Mouse (Mus musculus): ENCODE measurements around the gene Tnnc1.

Gene Tnnc1

DNA sequence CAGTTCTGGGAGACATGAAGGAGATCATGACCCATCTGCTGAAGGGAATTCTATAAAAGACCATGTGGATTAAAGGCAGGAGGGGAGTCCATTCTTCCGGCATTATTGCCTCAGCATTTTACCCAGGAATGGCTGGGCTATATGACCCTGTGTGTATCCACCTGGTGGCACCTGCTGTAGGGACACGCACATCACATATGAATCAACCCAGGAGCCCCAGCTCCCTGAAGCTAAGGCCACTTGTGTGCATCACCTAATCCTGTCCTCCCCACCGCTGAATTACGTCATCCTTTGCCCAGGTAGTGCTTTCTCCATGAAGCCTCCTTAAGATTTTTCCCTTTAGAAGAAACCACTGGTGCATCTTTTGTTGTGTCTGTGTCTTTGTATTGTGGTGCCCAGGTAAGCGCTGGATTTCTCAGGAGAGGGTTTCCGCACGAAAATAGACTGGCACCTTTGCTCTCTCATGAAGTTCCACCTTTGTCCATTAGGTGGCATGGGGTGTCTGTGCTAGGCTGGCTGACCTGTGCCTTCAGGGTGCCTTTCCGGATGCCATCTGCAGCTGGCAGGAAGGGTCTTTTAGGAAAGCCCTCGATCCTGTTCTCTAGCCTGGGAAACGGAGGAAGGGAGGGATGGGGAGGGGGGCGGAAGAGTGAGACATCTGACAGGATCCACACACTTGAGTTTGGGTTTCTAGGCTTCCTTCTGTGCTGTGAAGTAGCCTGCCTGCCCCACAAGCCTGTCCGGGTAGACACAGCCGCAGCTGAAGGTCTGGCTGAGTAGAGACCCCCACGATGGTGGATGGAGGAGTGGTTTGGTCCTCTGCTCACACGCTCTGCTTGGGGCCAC is 7.3 kb downstream of the Tnnc1 start:
- DNase-seq: peak; percentile 84

DNA sequence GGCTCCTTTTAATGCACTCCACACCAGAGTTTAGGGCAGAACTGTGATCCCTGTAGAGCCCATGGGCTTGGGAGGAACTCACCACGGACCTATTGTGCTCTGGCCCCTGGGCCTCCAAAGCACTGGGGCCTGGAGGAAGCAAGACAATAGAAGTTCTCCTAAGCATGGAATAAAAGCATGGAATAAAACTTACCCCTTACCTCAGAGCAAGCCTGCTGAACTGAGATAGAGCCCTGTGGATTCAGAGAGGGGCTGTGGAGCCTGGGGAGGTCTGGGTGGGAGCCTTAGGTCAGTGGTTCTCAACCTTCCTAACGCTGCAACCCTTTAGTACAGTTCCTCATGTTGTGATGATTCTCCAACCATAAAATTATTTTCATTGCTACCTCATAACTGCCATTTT is 8.7 kb downstream of the Tnnc1 start, which contains the start of gene Nisch:
TSS of gene Nisch (minus strand) at position 101 of the 400 bp plus-strand sequence.
- DNase-seq: no peak

GRCm38 (mm10) chr14:31217666-31218065 is 9.6 kb downstream of the Tnnc1 start, which contains the start of gene Sema3g:
Gene Sema3g, plus strand, starts transcription at chr14:31217860.
- DNase-seq: peak; percentile 86

DNA sequence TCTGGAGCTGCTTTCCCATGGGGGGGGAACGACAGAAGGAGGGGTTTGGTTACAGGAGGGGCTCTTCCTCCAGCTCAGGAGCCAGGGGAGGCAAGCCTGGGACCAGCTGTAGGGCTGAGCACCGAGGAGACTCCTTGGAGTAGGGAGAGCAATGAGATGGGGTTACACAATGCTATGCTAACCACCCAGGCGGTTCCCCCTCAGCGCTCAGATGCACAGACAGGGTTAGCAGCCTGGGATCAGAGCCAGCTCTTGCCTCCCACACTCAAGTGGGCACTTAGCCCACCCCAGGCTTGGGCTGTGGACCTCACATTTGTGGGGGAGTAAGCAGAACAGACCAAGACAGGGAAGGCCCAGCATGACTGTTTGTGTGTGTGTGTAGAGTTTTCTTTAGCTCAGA is 18.9 kb downstream of the Tnnc1 start:
- DNase-seq: peak; percentile 53

GRCm38 (mm10) chr14:31228234-31228633 is 20.1 kb downstream of the Tnnc1 start:
- peak; percentile 58 for DNase-seq

DNA sequence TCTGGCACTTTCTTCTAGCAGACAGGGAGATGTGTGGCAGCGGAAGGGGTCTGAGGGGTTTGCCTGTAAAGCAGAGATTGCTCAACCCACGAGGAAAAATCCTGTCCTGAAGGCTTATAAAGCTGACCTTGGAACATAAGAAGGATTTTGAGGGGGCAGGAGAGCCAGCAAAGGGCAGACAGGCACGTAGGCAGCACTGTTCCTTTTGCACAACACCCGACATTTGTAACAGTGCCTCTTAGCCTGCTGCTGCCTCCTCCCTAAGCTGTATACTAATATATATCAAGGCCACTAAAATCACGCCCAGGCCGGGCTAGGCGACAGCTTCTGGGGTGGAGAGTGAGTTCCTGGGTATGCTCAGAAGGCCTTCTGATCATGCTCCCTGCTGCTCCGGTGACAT is 22.3 kb downstream of the Tnnc1 start:
- DNase-seq: no peak

- DNase-seq: no peak
Measured at GRCm38 (mm10) chr14:31232404-31233069, 24.4 kb downstream of the Tnnc1 start.

GRCm38 (mm10) chr14:31233070-31233995 is 25.2 kb downstream of the Tnnc1 start:
- DNase-seq: peak; percentile 59

DNA sequence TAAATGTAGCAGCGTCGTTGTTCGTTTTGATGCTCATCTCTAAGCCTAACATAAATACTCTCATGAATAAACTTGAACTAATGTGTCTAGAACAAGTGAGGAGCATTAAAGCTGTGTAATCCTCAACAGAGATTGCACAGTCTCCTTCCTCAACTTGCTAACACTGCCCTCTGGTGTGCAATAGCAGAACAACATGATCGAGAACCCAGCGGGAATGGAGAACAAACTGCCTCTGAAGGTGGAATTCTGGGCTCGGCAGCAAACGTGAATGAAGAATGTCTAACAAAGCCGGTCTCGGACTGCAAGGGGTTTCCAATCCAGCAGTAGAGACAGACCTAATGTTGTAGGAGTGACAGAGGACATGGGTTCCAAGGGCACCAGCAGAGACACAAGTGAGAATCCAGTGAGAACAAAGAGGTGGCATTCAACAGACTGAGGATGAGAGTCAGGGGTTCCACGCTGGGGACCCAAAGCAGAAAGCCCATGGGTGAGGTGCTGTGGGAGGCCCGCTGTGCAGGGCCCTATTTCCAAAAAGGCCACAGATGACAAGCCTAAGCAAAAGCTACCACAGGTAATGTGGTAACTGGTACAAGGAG is 26.0 kb downstream of the Tnnc1 start:
- peak; percentile 85 for DNase-seq

DNA sequence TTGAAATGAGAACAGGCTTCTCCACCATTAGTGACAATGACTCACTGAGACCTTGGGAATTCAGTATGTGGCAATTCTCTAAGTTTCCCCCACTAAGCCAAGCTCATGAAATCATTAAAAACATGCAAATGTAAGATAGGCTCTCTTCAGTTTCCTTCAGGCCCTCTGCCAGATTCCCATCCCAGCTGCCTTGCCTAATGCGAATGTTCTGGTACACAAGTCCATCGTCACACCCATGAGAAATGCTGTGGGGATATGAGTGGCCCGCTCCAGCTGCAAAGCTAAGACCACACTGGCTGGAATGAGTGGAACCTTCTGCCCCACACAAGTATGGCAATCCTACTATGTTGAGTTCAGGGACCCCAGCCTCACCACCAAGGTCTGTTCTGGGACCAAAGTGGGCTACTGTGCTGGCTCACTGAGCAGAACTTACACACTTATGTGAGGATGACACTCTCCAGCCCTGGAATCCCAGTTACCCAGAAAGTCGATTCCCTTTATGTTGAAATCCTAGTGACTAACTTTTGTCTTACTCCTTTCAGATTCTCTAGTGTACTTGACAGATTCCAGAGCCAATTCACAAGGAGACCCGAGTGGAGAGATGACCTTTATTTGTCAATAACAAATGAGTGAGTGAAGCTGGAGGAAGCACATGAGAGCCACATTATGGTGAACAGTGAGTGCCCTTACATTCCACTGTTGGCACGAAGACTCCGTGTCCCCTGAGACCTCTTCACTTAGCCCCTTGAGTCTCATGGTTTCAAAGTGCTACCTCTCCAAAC is 29.2 kb downstream of the Tnnc1 start:
- DNase-seq: no peak

DNA sequence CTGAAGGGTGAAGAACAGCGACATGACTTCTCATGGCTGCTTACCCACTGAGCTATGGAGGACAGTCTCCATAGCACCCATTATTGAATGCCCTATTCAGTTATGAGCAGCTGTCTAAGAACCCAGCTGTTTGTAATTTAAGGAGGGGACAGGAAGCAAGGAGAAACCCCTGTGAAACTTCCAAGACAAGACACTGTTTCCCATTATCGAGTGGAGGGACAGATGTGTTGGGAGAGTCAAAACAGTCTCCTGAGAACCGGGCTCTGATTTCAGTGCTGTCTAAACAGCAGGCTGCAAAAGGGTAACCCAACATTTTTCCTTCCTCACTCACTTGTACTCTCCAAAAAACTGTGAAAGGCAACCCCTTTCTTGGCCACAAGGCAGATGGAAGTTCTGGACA is 32.4 kb downstream of the Tnnc1 start:
- DNase-seq: no peak

DNA sequence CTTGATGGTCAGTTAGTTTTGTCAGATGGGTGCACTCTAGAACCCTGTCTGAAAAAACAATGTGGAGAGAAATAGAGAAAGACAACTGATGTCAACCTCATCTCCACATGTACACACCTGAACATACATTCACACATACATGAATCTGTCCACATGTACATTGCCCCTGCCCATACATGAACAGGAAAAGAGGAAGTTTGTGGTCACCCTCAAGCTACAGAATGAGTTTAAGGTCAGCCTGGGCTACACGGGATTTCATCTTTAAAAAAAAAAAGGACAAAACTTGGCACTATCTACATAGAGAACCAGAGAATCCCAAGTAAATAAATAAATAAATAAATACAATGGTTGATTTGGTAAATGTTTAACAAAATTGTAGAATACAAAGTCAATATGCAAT is 36.7 kb downstream of the Tnnc1 start:
- DNase-seq: no peak

GRCm38 (mm10) chr14:31245946-31246345 is 37.8 kb downstream of the Tnnc1 start:
- DNase-seq: no peak

DNA sequence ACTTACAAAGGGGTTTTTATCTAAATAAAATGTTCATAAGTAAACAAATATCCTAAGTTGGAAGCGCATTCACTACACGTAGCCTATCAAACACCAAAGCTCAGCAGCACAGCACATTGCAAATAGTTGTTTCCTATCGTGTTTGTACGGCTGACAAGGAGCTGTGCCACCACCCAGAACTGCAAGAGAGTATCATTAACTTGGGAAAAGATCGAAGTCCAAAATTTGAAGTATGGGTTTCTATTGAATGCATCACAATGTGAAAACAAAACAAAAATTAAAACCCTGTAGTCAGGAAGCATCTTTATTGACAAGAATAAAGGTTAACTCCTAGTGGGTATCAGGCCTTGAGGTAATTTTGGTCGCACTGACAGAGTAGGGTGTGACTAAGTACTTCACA is 40.3 kb downstream of the Tnnc1 start:
- no peak for DNase-seq

GRCm38 (mm10) chr14:31250222-31251083 is 42.3 kb downstream of the Tnnc1 start:
- no peak for DNase-seq

- peak; percentile 97 for DNase-seq
Measured at GRCm38 (mm10) chr14:31251084-31251604, 43.0 kb downstream of the Tnnc1 start, which contains the start of the genes Phf7 and Bap1. Gene Phf7, minus strand, starts transcription at chr14:31251317. Gene Bap1, plus strand, starts transcription at chr14:31251450.

DNA sequence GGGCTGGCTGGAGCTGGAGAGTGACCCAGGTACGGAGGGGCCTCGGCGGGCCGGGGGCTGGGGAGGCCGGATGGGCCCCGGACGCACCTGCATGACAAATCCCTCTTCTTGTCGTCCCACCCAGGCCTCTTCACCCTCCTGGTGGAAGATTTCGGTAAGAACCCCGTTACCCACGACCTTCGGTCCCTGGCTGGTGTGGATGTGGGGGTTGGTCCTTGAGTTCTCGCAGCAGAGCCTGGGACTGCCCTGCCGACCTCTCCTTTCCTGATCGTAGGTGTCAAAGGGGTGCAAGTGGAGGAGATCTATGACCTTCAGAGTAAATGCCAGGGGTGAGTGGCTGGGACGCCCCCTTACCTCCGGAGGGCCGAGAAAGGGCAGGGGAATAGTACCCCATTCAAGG is 43.5 kb downstream of the Tnnc1 start:
- DNase-seq: no peak

DNA sequence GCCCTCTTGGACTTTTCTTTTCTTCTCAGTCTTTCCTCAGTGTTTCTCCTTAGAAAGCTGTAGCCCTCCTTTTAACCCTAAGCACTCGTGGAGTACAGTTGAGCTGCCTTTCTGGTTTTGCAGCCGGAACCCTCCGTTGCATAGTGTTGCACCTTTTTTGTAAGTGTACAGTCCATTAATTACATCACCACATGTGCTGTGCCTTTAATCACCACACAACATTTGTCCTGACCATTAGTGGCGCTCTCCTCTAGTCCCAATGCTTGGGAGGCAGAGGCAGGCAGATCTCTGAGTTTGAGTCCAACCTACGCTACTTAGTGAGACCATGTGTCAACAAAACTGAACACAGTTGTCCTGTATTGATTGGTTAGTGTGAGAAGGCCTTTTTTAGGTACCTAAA is 44.0 kb downstream of the Tnnc1 start:
- DNase-seq: no peak

DNA sequence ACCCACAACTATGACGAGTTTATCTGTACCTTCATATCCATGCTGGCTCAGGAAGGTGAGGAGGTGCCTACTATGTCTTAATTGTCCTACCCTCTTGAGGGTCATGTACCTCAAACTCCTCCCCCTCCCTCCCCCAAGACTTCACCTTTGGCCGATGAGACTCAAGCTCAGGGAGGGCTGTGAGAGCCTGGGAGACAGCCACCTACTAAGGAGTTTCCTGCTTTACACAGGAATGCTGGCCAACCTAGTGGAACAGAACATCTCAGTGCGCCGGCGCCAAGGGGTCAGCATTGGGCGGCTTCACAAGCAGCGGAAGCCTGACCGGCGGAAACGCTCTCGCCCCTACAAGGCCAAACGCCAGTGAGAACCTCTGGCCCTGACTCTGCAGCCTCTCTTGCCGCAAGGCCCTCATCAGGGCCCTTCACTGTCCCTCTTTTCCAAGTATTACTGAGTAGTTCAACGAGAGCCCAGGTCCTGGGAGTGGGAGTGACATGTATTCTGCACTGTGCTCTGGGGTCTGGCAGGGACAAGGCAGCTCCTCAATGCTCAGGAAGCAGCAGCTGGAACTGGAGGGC is 50.5 kb downstream of the Tnnc1 start:
- peak; percentile 64 for DNase-seq

DNA sequence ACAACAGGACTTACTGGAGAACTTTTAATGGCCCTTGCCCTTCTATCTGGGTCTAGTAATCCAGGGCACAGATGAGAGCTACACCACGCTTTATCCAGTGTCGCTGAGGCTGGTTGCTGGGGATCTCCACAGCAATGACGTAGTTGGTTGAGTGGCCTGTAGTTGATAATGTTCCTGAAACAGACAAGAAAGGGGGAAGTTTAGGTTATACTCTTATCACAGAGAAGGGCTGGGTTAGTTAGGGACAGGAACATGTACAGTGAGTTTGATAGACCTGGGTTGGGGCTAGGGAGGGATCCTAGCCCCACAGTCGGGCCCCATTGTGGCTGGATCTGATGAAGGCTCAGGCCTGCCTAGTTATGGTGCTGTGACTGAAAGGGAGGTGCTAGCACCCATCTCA is 52.3 kb downstream of the Tnnc1 start:
- DNase-seq: no peak
